Mouse (Mus musculus): ENCODE measurements around the gene Uggt1. TPM values are rescaled to one million over a fixed set of nuclear protein-coding genes. Genes with fewer than 3 reads are reported as not detected.

Uggt1 gene
- polyA plus RNA-seq (2017; shearing (Covaris generic)): 10 to 100 TPM; 71.2 to 83.4 TPM

GRCm38 (mm10) chr1:36244058-36244827 is at the start of gene Uggt1:
Uggt1 (minus strand) TSS chr1:36244720.

GRCm38 (mm10) chr1:36274455-36274854 is 29.9 kb upstream of the Uggt1 start, which contains the start of gene Neurl3:
Neurl3 (minus strand) TSS chr1:36274679.

Other genes with a start within 250 kb of the Uggt1 start
- gene Hs6st1, start 176.3 kb downstream of the Uggt1 start, polyA plus RNA-seq (2017; shearing (Covaris generic)): 10 to 100 TPM in 1 of 2 experiments, 1 to 10 TPM in 1; 9.5 to 13.9 TPM
- gene Neurl3, start 30.0 kb upstream of the Uggt1 start, polyA plus RNA-seq (2017; shearing (Covaris generic)): 10 to 100 TPM; 71.1 to 84.4 TPM
- gene Arid5a, start 63.0 kb upstream of the Uggt1 start, polyA plus RNA-seq (2017; shearing (Covaris generic)): 100 to 1,000 TPM; 103 to 111 TPM
- 10 to 100 TPM; 42.3 to 44.1 TPM for gene Kansl3, start 124.5 kb upstream of the Uggt1 start, polyA plus RNA-seq (2017; shearing (Covaris generic))
- under 1 TPM; 0.58 to 0.60 TPM for gene Fer1l5, start 127.6 kb upstream of the Uggt1 start, polyA plus RNA-seq (2017; shearing (Covaris generic))
- 10 to 100 TPM; 12.5 to 19.3 TPM for gene Lman2l, start 200.6 kb upstream of the Uggt1 start, polyA plus RNA-seq (2017; shearing (Covaris generic))
- gene Cnnm4, start 226.9 kb upstream of the Uggt1 start, polyA plus RNA-seq (2017; shearing (Covaris generic)): 1 to 10 TPM; 2.0 to 2.2 TPM

Data from activated CD4-positive, CD25-positive, alpha-beta regulatory T cell (primary cell).